Mouse (Mus musculus) cerebellum, adult 9-10 months (tissue): ENCODE results near the gene Sptbn4.
A peak's percentile ranks its signal among the peaks of the same experiment; 100 is the strongest.

ENCODE experiments used
- DNase-seq: peaks from one replicate; pipeline ENCODE4 v3.0.0; 2022

The Sptbn4 gene

DNA sequence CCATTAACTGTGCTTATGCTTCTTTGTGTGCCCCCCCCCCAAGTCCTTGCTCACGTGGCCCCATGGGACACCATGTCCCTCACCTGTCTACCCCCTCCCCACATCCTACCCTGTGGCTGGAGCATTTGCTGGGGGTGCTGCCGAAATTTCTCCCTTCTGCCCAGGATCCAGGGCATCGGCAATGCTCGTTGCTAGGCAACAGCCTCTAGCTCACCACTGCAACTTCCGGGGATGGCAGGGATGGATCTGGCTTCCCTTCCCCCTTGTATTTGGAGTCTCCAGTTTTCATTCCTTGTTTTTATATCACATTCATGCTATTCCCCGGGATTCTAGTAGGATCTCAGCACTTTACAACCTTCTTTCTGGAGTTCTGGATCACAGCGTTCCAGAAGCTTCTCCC lies 108.0 kb downstream of the Sptbn4 start:
- no peak for DNase-seq

DNA sequence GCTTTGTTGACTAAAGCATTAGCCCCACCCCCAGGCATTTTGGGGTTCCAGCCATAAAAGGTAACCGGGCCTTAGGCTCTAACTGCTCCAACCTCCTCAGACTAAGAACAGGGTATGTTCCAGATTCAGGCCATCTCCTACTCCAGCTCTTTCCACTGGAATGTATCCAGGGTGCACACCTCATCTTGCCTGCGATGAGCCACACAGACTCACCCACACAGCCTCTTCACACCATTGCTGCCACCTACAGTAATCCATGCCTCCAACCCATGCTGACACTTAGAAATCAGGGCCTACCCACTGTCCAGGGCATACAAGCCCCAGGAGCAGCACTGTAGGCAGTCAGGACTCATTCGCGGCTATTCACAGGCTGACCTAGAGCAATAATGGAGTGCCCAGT lies 108.4 kb downstream of the Sptbn4 start:
- no peak for DNase-seq

DNA sequence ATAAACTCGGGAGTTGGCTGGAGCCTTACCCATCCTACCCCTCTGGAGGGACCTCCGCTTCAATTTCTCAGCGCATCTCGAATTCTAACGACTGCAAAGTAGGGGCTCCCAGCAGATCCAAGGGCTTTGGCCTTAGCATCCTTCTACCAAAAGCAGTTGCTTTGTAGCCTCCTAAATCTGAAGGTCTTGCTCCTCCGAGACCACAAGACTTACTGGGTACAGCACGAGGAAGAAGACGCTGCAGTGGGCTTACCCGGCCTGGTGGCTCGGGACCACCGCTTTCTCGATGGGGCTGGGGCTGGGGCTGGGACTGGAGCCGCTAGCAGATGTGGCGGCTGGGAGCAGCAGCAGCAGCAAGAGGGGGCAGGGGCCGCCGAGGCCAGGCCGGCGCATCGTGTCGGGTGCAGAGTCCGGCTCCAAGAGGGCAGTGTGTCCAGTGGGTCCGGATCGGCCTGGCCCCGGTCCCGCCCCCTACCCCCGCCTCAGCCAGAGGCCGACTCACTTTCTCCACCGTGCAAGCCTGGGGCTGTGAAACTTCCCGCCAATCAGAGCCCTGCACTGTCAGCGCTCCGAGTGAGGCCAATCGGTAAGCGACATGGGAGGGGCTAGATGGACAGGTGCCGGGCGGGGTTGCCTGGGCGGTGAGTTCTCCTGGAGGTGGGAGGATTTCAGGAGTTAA lies 110.2 kb downstream of the Sptbn4 start, which contains the start of gene Ltbp4:
Gene Ltbp4 (minus strand): TSS at position 518 of the 679 bp plus-strand sequence.
- DNase-seq, result no peak

DNA sequence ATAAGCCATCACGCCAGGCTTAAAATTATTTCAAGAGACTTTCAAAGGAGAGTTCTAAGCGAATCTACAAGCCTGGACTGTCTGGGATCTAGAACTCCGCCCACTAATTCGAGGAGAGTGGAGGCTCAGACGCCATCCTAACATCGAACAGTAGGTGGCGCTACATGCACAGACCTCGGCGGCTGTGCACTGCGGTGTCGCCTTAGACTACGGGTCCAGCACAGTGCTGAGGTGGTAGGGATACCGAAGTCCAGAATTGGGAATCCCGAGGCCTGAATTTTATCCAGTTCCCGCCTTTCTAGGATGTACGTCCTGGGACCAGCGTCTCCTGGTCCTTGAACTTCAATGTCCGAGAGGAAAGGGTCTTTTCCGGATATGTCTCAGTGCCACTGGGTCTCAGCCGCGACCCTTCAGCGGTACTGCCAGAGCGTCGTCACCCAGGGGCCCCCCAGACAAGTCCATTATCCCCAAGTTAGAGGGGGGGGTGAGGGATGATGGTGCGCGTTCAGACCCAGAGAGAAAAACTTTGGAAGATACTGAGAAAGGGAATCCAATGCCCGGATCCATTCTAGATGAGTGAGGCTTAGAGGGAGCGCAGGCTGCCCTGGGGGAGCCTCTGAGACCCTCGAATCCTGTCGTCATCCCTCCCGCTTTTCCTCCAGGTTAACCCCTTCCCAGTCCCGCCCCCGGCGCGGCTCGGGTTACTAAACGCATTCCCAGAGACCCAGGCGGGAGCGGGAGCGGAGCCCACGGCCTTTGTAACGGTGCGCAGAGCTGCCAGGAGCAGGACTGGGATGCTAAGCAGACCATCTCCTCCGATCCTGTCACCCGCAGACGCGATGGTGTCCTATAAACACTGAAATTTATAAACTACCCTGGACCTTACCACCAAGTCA lies 111.3 kb downstream of the Sptbn4 start:
- peak; percentile 92 for DNase-seq

DNA sequence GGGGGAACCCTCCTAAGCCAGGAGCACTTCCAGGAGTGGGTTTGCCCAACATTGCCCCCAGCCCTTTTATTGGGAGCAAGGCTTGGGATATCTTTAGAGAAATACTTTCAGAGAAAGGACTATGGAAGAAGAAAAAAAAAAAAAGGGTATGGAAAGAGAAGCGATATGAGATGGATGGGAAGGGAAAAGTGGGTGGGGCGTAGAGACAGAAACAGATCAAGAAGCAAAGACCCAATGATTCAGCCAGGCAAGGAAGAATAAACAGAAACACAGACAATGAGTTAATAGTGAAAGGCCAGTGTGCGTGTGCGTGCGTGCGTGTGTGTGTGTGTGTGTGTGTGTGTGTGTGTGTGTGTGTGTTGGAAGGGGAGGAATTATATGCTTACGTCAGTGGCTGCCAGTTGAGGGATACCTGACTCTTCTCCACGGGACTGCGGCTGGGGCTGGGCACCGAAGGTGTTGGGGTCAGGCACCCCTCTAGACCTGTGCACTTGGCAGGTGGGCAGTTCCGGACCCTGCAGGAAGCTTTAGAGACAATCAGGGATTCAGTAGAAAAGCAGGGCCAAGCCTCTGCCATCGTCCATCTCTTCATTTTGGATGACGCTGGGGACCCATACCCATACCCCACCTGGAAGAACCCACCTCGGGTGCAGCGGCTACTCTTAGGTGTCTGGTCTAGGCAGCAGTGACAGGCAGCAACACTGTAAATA lies 112.3 kb downstream of the Sptbn4 start:
- DNase-seq, result no peak

DNA sequence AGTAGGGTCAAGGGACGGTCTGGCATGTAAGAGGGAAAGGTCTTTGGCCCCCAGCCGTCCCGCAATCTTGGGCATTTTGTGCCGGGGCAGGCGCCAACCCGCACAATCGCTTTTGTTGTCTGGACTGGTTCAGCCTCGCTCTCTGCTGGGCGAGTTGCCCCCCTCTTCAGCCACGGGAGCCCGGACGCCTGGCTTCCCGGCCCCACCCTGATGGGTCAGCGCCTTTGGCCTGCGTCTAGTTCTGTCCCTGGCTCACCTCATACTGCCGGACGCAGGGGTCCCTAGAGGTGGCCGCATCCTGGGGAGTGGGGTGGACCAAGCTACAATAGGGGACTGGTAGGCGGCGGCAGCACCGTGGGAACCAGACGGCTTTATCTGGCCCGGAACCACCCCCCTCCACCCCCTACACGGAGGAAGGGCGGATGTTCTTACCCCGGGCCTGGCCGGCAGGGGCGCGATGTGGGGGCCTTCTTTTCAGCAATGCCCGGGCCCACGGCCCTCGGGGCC lies 113.0 kb downstream of the Sptbn4 start:
- DNase-seq, result no peak

DNA sequence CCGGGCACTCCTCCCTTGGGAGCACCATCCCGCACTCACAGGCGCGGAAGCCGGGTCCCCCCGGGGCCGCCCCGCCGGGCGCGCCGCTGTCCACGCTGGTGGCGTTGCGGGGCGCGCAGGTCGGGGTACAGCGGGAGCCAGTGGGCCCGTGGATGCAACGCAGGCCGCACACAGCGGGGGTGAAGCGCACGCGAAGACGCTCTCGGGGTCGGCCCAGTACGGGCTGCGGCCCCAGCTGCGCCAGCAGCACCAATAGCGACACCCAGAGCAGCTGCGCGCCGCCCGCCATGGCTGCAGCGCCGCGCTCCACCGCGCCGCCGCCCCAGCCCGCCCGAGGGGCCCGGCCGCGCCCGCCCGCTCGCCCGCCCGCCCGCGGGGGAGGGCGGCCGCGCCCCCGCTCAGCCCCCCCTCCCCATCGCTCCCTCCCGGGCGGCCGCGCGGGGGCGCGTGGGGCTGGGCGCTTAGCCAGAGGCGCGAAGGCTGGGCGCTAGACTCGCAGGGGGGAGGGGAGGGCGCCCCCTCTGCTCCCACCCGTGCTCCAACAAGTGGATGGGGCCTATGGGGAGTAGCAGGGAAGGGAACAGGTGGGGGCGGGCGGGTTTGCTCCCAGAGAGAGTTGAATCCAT lies 114.1 kb downstream of the Sptbn4 start:
- no peak for DNase-seq

DNA sequence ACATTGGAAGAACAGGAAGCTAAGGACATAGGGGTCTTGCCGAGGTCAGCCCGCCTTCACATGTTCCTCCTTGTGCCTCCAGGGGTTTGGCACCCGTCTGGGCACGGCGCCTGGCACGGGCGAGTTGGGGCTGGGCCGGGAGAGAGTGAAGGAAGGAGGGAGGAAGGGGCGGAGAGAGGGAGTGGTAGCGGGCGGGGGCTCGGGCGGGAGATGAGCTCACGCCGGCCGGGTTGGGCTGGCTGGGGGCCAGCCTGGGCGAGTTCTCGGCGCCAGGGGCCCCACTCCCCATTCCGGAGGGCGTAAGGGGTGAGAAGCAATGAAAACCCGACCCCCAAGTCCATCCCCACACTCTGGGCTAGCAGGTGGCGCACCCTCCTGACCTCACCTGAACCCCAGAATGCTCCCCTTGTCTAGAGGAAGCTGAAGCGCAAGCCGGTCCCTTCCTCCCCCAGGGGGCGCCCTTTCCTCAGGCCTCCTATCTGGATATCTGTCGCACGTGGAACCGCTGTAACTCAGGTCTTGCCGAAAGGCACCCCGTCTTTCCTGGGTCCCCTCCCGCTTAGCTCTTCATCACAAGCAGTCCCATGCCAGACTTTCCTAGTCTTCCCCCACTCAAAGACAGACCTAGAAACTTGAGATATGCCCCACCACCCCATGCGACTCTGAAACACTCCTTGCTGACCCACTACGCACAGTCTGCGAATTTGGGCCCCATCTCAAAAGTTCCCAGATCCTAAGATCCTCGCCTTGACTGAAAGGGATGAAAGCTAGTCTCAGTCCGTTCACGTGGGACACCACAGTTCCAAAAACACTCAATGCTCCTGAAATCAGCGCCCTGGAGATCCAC lies 114.9 kb downstream of the Sptbn4 start:
- DNase-seq, result peak; percentile 79

DNA sequence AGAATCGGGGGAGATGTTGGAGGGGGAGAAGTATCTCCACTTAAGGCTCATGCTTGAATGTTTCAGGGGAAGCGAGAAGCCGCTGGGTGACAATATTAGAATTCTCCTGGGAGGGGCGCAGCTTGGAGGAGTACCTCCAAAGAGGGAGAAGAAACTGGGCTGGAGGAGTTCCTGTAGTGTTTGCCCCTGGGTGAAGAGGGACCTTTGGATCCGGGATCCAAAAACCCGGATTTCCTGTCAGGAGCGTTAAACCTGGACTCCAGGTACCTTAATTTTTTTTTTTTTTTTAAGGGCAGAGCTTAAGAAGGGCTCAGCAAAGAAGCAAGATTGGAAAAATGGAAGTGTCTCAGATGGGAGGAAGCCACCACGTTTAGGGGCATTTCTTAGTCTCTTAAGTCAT lies 115.6 kb downstream of the Sptbn4 start:
- no peak for DNase-seq

DNA sequence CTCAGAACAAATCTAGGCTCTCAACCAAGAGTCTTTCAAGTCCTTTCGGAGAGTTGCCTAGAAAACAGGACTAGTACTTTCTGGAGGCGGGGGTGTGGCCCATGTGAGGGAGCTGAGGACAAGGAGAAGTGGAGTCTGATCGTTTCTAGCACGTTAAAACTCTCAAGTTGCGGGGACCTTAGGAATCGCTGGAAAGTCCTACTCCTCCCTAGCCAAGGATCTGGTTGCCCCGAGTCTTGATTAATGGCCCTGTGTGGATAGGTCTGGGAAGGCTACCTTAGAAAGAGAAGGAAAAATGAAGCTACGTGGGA lies 116.0 kb downstream of the Sptbn4 start:
- DNase-seq, result no peak

DNA sequence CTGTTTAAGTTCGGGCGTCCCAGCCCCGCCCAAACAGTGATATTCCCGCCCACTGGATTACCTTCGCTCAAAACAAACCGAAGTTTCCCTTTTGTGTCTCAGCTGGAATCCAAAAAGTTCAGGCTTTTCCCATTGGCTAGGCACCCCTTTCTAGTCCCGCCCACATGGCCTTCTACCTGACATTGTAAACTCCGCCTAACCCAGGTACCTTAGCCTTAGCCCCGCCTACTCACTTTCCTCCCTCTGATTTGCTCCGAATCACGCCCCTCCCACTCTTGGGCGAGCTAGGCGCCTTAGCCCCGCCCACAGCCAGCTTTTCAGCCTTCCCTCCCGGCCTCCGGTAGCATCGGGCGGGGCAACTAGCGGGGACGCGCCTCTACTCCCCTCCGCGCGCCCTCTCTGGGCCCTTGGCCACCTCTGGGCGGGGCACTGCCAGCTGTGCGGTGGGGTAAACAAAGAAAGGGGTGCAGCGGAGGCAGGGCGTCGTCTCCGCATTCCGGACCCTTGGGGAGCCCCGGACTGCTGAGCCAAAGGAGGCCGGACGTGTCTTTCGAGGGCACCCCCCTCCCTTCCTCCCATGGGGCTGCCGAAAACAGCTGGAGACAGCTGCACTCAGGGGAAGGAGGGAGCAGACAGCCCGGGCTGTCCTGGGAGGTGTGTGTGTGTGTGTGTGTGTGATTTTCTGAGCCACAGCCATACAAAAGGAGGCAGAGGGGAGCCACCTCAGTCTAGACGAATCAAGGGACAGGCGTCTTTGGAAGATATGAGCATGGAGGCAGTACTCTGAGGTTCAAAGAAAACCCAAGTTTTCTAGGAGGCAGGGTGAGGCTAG lies 116.6 kb downstream of the Sptbn4 start:
- peak; percentile 61 for DNase-seq

DNA sequence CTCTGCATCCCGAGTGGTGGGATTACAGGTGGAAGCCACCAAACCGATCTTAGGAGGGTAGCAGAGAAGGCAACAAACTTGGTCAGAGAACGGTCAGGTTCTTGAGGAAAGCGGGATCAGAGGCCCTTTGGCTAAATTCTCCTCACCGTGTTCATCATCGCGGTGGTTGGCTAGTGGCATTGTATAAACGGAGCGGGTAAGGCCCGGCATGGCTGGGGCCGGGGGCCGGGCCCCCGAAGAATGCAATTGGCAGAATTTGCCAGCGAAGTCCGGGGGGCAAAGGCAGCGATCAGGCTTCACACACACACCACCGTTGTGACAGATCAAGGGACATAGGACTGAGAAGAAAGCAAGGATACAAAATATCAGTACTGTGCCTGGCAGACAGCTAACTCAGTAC lies 117.5 kb downstream of the Sptbn4 start:
- DNase-seq, result no peak

DNA sequence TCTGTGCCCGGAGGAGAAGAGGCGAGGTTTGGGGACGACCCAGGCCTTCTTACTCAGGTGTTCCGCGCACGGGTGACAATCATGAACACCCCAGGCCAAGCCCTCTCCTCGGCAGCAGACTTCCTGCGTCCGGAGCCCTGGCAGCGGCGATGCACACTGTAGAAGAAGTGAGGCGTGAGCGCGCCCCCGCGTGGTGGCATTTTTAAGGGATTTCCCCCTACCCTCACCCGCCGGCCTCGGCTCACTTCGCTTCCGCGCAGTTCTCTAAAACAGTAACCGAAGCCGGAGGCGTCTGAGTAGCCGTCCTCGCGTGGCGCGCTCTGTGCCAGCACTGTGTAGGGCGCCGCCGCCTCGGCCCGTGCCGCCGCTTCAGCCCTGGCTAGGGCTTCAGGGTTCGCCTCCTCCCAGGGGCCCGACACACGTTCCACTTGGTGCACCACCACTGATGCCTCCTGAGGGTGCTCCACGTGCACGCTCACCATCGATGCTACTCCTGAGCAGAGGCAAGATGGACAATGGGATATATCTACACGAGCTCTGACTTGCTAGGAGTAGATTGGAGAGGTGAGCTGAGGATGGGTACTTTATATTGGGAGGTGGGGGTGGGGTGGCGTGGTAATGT lies 118.0 kb downstream of the Sptbn4 start:
- peak; percentile 78 for DNase-seq

DNA sequence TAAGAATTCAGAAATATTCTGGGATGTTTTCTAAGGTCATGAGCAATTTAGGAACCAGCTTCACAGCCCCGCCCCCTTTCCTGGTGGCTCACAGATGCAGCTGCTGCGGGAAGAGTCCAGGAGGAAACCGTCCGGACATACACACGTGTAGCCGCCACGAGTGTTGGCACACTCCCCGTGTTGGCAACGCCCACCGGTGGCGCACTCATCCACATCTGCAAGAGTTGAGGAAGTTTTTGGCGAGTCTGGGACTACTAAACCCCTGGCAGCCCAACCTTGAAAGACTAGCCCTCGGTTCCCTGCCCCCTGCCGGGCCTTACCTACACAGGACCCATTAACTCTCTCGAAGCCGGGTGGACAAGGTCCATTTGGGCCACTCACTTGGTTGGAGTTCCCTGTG lies 118.8 kb downstream of the Sptbn4 start:
- DNase-seq, result peak; percentile 59

DNA sequence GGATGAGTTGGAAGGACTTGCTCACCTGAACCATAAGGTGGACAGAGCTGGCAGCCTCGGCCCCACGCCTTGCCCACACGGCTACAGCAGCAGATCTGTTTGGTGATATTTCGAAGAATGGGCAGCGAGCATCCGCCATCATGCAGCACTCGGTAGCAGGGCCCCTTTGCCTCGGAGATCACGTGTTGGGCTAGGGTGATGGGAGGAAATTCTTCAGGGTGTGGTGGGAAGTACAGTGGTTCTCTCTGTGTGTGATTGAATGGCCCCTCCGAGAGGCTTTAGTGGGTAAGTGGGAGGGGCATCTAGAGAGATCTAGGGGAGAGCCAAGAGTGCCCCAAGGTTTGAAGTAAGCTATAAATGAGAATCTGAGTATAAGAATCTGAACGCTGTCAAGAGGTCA lies 119.3 kb downstream of the Sptbn4 start:
- DNase-seq, result peak; percentile 37

DNA sequence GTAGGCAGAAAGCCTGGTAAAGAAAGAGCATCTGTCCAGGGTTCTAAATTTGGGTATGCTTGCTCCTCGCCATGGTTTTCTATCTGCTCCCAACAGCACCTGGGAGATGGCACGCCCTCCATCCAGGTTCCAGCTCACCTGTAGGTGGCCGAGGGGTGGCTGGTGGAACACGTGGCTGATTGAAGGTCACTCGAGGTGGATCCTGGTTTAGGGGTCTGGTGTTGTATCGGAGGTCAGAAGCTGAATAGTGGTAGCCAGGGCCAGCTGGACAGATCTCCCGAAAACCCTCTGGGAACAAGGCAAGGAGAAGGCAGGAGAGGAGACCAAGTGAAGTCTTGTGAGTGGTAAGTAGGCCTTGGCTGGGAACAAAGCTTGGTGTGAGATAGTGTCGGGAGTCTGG lies 120.0 kb downstream of the Sptbn4 start:
- DNase-seq, result no peak

DNA sequence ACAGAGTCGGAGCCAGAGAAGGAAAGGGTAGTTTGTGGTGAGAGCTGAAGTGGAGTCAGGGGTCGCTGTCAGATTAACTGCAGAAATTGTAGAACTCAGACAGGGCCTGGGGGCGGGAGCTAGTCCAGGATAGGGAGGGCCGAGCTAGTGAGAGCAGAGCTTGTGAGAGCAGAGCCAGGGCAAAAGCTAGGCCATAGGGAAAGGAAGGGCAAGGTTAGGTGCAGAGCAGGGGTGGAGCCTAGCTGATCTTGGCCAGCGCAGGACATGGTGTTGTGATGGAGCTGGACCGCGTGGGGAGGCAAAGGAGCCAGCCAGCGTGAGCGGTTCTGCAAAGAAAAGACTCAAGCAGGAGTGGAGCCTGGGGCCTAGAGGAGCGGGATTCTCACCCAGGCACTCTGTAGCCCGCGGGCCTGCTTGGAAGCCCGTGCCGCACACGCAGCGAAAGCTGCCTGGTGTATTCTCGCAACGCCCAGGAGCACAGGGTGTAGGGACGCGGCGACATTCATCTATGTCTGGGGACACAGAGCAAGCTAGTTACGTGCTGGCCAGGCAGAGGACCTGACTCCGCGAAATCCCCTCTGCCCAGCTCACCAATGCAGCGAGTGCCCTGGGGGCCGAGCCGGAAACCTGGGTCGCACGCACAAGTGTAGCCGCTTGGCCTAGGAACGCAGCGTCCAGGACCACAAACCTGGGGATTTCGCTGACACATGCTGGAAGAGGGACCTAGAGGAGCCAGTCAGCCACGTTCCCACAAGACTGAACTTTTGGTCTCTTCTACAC lies 121.2 kb downstream of the Sptbn4 start:
- peak; percentile 74 for DNase-seq

DNA sequence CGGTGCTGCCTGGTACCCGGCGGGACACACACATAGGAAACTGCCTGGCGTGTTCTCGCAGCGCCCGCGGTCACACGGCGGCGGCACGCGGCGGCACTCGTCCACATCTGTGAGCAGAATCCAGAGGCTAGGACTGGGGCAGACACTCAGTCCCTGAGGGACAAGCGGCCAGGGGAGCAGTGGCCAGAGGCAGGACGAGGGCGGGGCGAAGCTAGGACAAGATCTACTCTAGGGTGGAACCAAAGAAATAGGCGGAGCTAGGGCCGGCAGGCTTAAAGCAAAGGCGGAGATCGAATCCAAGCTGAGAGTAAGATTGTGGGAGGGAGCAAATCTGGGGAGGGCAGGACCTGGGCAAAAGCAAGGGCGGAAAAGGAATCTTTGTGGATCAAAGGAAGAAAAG lies 121.8 kb downstream of the Sptbn4 start:
- DNase-seq, result peak; percentile 68

DNA sequence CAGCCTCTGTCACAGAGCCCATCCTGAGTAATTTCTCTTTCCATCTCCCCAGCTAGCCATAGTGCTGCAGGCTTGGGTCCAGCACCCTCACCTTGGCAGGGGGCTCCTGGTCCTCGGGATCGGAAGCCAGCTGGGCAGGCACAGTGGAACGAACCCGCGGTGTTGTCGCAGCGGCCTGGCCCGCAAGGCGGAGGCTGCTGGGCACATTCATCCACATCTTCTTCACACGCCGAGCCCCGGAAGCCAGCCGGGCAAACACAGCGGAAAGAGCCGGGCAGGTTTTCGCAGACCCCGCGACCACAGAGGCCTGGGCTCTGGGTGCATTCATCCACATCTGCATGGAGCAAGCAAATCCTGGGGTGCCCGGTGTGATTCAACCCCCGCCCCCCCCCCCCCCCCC lies 122.6 kb downstream of the Sptbn4 start:
- DNase-seq, result no peak

DNA sequence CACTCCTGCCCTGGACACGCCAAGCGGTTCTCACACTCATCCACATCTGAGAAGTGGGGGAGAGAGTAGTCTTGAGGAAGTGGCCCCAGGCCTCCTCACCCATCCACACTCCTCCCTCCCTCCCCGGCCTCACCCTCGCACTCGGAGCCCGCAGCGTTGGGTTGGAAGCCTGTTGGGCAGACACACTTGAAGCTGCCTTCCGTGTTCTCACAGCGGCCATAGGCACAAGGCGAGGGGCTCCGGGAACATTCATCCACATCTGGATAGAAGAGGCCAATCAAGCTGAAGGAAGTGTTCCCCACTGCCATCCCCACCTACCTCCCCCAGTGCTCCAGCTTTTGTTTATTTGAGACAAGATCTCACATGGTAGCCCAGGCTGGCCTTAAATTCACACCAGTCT lies 123.3 kb downstream of the Sptbn4 start:
- DNase-seq, result no peak
